Mouse (Mus musculus): ENCODE results near the gene Cyb561d1. TPM values are rescaled to one million over a fixed set of nuclear protein-coding genes. Genes with fewer than 3 reads are reported as not detected.

Gene Cyb561d1
- polyA plus RNA-seq, 2 experiments: 2.0 to 3.8 TPM

GRCm38 (mm10) chr3:108203212-108203611, 2.2 kb upstream of the Cyb561d1 start:
- Histone ChIP-seq H3K27me3 (ENCODE audit: control insufficient read depth, insufficient read depth, low read length) (no peaks in the 10 kb centered on the region), H3K4me1 (ENCODE audit: control insufficient read depth, insufficient read depth, low read length) (peaks cover 21% of the 10 kb centered on the region), H3K27ac (replicated peaks; ENCODE audit: low read depth, low read length) (no peak overlapping the region), H3K4me2 (replicated peaks; ENCODE audit: low read depth, low read length, severe bottlenecking) (no peak overlapping the region), H3K9me3 (ENCODE audit: control insufficient read depth, low read length) (no peaks in the 10 kb centered on the region), H3K9ac (ENCODE audit: low read depth, low read length, severe bottlenecking) (no peak overlapping the region), H3K36me3 (ENCODE audit: control insufficient read depth, insufficient read depth, low read length) (peaks cover 56% of the 10 kb centered on the region), H3K4me3 (replicated peaks; ENCODE audit: low read length) (no peak overlapping the region)
- WGBS: 90% methylated on average over 13 of the region's 13 CpGs
- ATAC-seq (ENCODE audit: low FRiP score, low read depth) (no peak), DNase-seq (ENCODE audit: low spot score) (no peak)
- no peak for TF ChIP-seq POLR2A (IDR thresholded peaks at IDR 0.05; ENCODE audit: borderline replicate concordance, extremely low read depth, insufficient read depth, insufficient read length)

GRCm38 (mm10) chr3:108202506-108202905, 1.5 kb upstream of the Cyb561d1 start:
- Histone ChIP-seq H3K4me2 (replicated peaks; ENCODE audit: low read depth, low read length, severe bottlenecking) (no peak overlapping the region), H3K9me3 (ENCODE audit: control insufficient read depth, low read length) (no peaks in the 10 kb centered on the region), H3K36me3 (ENCODE audit: control insufficient read depth, insufficient read depth, low read length) (peaks cover 56% of the 10 kb centered on the region), H3K4me1 (ENCODE audit: control insufficient read depth, insufficient read depth, low read length) (peaks cover 21% of the 10 kb centered on the region), H3K27ac (replicated peaks; ENCODE audit: low read depth, low read length) (no peak overlapping the region), H3K9ac (ENCODE audit: low read depth, low read length, severe bottlenecking) (no peak overlapping the region), H3K4me3 (replicated peaks; ENCODE audit: low read length) (no peak overlapping the region), H3K27me3 (ENCODE audit: control insufficient read depth, insufficient read depth, low read length) (no peaks in the 10 kb centered on the region)
- ATAC-seq (ENCODE audit: low FRiP score, low read depth) (no peak), DNase-seq (ENCODE audit: low spot score) (no peak)
- TF ChIP-seq POLR2A (IDR thresholded peaks at IDR 0.05; ENCODE audit: borderline replicate concordance, extremely low read depth, insufficient read depth, insufficient read length): no peak

GRCm38 (mm10) chr3:108199231-108199630, 1.8 kb downstream of the Cyb561d1 start:
- H3K4me2 ChIP-seq (replicated peaks; ENCODE audit: low read depth, low read length, severe bottlenecking): no peak overlapping the region
- DNase-seq (ENCODE audit: low spot score) (no peak), ATAC-seq (ENCODE audit: low FRiP score, low read depth) (no peak)
- H3K27ac ChIP-seq (replicated peaks; ENCODE audit: low read depth, low read length): no peak overlapping the region
- H3K4me1 ChIP-seq (ENCODE audit: control insufficient read depth, insufficient read depth, low read length): peaks cover 27% of the 10 kb centered on the region
- 94% methylated on average over 6 of the region's 6 CpGs for WGBS
- no peak overlapping the region for H3K4me3 ChIP-seq (replicated peaks; ENCODE audit: low read length)
- TF ChIP-seq POLR2A (IDR thresholded peaks at IDR 0.05; ENCODE audit: borderline replicate concordance, extremely low read depth, insufficient read depth, insufficient read length): no peak
- H3K9me3 ChIP-seq (ENCODE audit: control insufficient read depth, low read length): no peaks in the 10 kb centered on the region
- peaks cover 24% of the 10 kb centered on the region for H3K36me3 ChIP-seq (ENCODE audit: control insufficient read depth, insufficient read depth, low read length)
- no peaks in the 10 kb centered on the region for H3K27me3 ChIP-seq (ENCODE audit: control insufficient read depth, insufficient read depth, low read length)
- no peak overlapping the region for H3K9ac ChIP-seq (ENCODE audit: low read depth, low read length, severe bottlenecking)

- Histone ChIP-seq H3K4me2 (replicated peaks; ENCODE audit: low read depth, low read length, severe bottlenecking) (0 out of 2 replicates have a peak overlapping the region, but pooled peaks have one; percentile 10), H3K9ac (ENCODE audit: low read depth, low read length, severe bottlenecking) (peak overlapping the region; percentile 22; the same call in 1 of the 2 replicates), H3K4me3 (replicated peaks; ENCODE audit: low read length) (no peak overlapping the region), H3K4me1 (ENCODE audit: control insufficient read depth, insufficient read depth, low read length) (peaks cover 24% of the 10 kb centered on the region), H3K27ac (replicated peaks; ENCODE audit: low read depth, low read length) (no peak overlapping the region), H3K9me3 (ENCODE audit: control insufficient read depth, low read length) (no peaks in the 10 kb centered on the region), H3K27me3 (ENCODE audit: control insufficient read depth, insufficient read depth, low read length) (no peaks in the 10 kb centered on the region), H3K36me3 (ENCODE audit: control insufficient read depth, insufficient read depth, low read length) (peaks cover 4% of the 10 kb centered on the region; the same call in 1 of the 2 replicates)
- ATAC-seq (ENCODE audit: low FRiP score, low read depth): 0 out of 2 replicates have a peak, but pooled peaks have one; percentile 27
- 12% methylated on average over 12 of the region's 14 CpGs for WGBS
- DNase-seq (ENCODE audit: low spot score): no peak
- TF ChIP-seq POLR2A (IDR thresholded peaks at IDR 0.05; ENCODE audit: borderline replicate concordance, extremely low read depth, insufficient read depth, insufficient read length): no peak
Measured at GRCm38 (mm10) chr3:108197066-108197497, 3.9 kb downstream of the Cyb561d1 start.

GRCm38 (mm10) chr3:108195941-108196590, 4.9 kb downstream of the Cyb561d1 start:
- no peak for ATAC-seq (ENCODE audit: low FRiP score, low read depth)
- Histone ChIP-seq H3K4me1 (ENCODE audit: control insufficient read depth, insufficient read depth, low read length) (peaks cover 20% of the 10 kb centered on the region), H3K4me2 (replicated peaks; ENCODE audit: low read depth, low read length, severe bottlenecking) (no peak overlapping the region), H3K27me3 (ENCODE audit: control insufficient read depth, insufficient read depth, low read length) (no peaks in the 10 kb centered on the region), H3K9ac (ENCODE audit: low read depth, low read length, severe bottlenecking) (no peak overlapping the region), H3K9me3 (ENCODE audit: control insufficient read depth, low read length) (no peaks in the 10 kb centered on the region), H3K27ac (replicated peaks; ENCODE audit: low read depth, low read length) (no peak overlapping the region), H3K36me3 (ENCODE audit: control insufficient read depth, insufficient read depth, low read length) (no peaks in the 10 kb centered on the region), H3K4me3 (replicated peaks; ENCODE audit: low read length) (no peak overlapping the region)
- DNase-seq (ENCODE audit: low spot score): no peak
- 63% methylated on average over 7 of the region's 7 CpGs for WGBS
- TF ChIP-seq POLR2A (IDR thresholded peaks at IDR 0.05; ENCODE audit: borderline replicate concordance, extremely low read depth, insufficient read depth, insufficient read length): no peak

Data from limb, embryonic 14.5 days (tissue).